Mouse (Mus musculus) T-cell, adult 2 months (primary cell): ENCODE measurements around the gene Ttll10.

ENCODE experiments used
- DNase-seq: peaks from one replicate; pipeline ENCODE4 v3.0.0; 2022; ENCODE audit warnings: low spot score

Ttll10 gene

DNA sequence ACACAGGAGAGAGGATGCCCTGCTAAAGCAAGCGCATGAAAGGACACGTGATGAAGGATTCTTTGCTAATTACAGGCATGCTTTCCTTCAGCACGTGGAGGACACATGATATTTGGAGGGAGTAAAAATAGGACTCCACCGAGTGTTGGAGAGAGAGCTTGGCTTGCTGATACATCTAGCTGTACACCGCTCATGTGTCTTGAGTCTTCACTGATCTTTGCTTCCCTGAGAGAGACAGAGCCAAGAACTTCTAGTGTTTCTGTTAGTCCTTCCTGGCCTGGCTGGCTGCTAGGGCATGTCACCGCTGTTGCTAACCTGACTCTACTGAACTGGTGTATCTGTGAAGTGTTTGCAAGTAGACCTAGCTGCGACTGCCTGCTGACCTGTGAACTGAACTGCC lies 35.0 kb downstream of the Ttll10 start:
- DNase-seq, result no peak

GRCm38 (mm10) chr4:156023520-156023919 lies 35.7 kb downstream of the Ttll10 start:
- no peak for DNase-seq

DNA sequence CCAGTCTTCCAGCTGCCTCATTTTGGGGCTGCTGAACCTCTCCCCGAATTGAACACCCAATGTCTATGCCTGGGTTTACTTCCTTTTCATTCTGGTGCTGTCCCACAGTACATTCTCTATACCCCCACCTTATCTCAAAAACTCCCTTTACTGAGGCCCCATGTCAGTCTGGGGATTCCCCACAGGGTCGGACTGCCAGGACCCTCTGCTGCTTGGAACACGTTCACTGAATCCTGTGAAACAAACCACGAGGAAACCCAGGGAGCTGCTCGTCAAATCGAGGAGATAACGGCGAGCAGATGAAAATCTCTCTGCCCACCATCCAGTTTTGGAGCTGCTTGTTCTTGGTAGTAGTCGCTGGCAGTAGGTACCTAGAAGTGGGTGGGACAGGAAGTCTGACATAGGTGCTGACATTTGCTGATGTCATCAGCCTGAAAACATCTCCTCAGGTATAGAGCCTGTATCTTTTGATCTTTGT lies 37.2 kb downstream of the Ttll10 start:
- DNase-seq, result peak; percentile 91

DNA sequence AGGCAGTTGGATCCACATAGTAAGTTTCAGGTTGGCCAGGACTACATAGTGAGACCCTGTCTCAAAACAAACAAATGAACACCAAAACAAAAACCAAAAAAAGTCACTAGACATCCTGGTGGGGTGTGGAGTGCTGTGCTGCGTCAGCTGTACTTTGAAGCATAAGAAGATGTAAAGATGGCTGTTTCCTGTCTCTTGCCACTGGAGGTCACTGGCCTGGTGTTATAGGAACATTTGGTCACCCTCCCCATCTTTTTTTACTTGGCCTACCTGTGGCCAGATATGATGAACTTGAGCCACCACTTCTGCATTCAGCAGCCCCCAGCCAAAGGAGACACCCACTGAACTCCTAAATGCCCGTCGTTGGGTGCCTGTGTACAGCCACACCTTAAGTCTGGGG lies 37.8 kb downstream of the Ttll10 start:
- DNase-seq, result peak; percentile 60

GRCm38 (mm10) chr4:156019771-156020170 lies 39.4 kb downstream of the Ttll10 start:
- no peak for DNase-seq

DNA sequence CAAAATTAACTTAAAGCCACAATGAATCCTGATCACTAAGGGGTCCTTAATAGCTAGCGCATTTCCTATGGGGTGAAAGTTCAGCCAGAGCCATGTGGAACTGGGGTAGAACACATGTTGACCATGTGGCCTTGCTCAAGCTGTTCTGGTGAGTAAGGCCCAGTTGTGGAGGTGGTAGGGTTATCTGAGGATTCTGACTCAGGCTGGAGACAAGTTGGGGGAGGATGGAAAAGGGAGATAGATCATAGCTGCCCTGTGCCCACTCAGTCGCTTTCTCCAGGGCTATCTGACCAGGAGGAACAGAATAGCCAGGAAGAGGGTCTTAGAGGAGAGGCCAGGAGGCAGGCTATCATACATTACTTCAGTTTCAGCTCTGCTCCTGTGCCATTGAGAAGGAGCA lies 44.8 kb downstream of the Ttll10 start:
- DNase-seq, result no peak

GRCm38 (mm10) chr4:156013637-156014036 lies 45.6 kb downstream of the Ttll10 start, which contains the start of gene Tnfrsf4:
Gene Tnfrsf4, plus strand, starts transcription at chr4:156013843.
- peak; percentile 34 for DNase-seq

DNA sequence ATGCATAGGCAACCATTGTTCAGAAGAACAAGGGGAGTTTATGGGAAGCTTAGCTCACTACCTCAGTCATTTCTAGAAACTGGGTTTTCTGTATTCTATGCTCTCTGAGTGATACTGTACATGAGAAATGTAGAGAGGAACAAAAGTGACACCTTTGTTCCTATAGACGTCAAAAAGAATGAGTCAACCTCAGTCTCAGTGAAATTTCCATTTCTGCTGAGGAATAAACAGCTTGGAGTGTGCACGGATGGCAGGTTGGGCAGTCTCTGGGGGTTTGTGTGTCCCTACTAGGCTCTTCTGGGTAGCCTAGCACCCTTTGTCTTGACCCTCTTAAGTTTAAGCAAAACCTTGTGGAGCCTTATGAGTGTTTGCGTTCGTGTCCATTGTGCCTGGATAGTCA lies 50.8 kb downstream of the Ttll10 start:
- no peak for DNase-seq

DNA sequence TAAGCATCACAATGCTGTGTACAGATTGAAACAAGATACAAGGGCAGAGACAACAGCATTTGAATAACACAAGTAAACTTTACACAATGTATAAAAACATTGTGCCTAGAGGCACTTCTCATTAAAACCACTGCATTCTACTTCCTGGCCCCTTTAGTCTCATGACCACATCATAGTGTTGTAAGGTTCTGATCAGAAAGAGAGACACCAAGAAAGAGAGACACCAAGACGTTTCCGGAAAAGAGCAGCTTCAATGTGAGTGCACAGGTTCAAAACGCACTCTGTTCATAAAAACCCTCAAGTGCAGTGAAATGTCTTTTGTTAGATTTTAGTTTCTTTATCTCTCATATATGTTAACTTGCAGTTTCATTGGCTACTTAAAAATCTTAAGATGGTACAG lies 55.1 kb downstream of the Ttll10 start:
- peak; percentile 55 for DNase-seq

DNA sequence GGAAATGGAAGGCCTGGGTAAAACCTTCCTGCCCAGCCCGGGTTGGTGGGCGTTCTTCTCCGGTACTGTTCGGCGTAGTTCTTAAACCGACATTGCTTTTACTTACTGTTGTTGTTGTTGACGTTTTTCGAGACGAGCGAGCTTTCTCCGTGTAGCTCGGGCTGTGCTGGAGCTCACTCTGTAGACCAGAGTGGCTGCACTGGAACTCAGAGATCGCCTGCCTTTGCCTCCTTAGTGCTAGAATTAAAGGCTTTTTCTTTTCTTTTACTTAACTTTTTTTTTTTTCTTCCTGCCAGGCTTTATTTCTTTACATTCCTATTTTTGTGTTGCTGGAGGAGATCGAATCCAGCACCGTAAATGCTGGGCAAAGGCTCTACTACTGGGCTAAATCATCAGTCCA lies 65.6 kb downstream of the Ttll10 start:
- DNase-seq, result no peak

- peak; percentile 94 for DNase-seq
These were observed 66.2 kb downstream of the Ttll10 start for GRCm38 (mm10) chr4:155992906-155993547.

DNA sequence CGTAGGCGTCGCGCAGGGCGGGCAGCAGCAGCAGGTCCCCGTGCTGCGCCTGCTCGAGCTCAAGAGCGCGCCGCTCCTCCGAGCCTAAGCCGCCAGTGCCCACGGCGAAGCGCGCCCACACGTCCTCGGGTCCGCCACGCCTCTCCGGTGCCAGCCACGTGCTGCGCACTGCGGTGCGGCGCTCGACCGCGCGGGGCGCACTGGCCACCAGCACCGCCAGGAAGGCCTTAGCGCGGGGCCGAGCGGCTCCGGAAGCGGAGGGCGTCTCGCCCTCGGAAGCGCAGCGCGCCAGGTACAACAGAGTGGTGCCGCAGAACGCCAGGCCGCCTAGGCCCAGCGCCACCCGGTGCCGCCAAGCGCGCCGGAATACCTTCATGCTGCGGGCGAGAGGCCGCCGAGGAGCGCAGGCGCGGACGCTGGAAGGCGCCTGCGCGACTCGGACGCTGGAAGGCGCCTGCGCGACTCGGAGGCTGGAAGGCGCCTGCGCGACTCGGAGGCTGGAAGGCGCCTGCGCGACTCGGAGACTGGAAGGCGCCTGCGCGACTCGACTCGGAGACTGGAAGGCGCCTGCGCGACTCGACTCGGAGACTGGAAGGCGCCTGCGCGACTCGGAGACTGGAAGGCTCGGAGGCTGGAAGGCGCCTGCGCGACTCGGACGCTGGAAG lies 66.8 kb downstream of the Ttll10 start, which contains the start of the genes B3galt6 and Sdf4:
TSS of gene B3galt6 (minus strand) at position 409 of the 665 bp plus-strand sequence.
TSS of gene Sdf4 (plus strand) at position 632 of the 665 bp plus-strand sequence.
- peak; percentile 88 for DNase-seq

DNA sequence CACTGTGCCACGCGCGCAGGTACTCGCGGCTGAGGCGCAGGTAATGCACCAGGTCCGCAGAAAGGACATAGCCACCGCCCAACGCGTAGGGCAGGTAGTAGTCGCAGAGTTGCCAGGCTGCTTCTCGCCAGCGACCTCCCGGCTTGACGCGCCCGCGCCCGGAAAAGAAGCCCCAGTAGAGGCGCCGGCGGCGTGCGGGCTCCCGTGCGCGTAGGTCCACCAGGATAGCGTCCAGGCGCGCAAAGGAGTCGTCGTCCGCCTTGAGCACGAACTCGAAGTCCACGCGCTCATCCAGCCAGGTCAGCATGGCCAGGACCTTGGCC lies 67.3 kb downstream of the Ttll10 start:
- no peak for DNase-seq

DNA sequence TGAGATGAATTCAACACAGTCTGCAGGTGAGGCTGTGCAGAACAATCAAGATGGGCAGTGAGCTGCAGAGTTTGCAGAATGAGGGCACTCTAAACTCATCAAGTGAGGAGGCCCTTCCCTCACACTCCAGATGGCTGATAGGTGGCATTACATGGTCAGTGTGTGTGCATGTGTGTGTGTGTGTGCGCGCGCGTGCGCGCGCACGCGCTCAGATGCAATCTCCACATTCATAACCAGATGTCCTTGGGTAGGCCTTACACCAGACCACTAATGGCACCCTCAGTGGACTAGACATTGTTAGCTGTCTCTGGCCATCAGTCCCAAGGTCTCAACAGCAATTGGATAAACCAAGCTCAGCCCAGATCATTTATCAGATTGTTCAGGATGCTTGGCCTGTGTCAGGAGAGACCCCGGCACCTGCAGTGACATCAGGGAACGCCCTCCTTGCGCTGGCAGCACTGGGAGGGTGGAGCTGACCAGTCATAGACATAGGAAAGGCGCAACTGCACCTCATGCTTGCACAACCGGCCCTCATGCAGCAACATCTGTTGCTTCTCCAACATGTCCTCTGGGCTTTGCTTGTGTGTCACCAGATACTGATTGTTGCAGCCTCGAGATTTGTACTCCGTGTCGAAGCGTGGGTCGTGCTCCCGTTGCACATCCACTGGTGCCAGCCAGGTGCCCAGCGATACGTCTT lies 67.9 kb downstream of the Ttll10 start:
- DNase-seq, result no peak
